Mouse (Mus musculus) liver, adult 2 months (tissue): ENCODE measurements at regions not wholly inside any gene's neighbourhood (a gene's known extent, or its start where the extent isn't known, plus 50 kb on each side); places are given as distances from the start of the nearest gene placed in this dataset.

Source experiments
- DNase-seq: peaks from one replicate; pipeline ENCODE4 v3.0.0-alpha.2; 2011; ENCODE audit warnings: low read depth, low spot score; ENCODE audit errors: extremely low read depth
- H3K27ac ChIP-seq: fragments of 200-500 bp; replicated peaks from 2 replicates; pipeline ENCODE4 v1.5.1; 2012; ENCODE audit warnings: low read depth, mild to moderate bottlenecking, control low read depth, inconsistent platforms, low read length; ENCODE audit not compliant: insufficient read depth
- H3K27me3 ChIP-seq: fragments of 200-500 bp; 2 replicates; pipeline ENCODE4 v1.6.1; 2012; ENCODE audit warnings: mild to moderate bottlenecking, moderate library complexity, low read length, inconsistent platforms; ENCODE audit not compliant: control insufficient read depth, insufficient read depth
- H3K36me3 ChIP-seq: fragments of 200-500 bp; 2 replicates; pipeline ENCODE4 v1.6.1; 2012; ENCODE audit warnings: low read length, inconsistent platforms; ENCODE audit not compliant: control insufficient read depth, insufficient read depth
- H3K4me1 ChIP-seq: fragments of 200-500 bp; 2 replicates; pipeline ENCODE4 v1.6.1; 2011; ENCODE audit warnings: low read length; ENCODE audit not compliant: control insufficient read depth, insufficient read depth
- H3K4me3 ChIP-seq: fragments of 200-500 bp; 2 replicates; pipeline ENCODE4 v1.5.1; 2011; ENCODE audit warnings: low read depth, mild to moderate bottlenecking, control low read depth, low read length, moderate library complexity; ENCODE audit not compliant: insufficient read depth
- H3K79me2 ChIP-seq: fragments of 200-500 bp; 2 replicates; pipeline ENCODE4 v1.6.1; 2012; ENCODE audit warnings: inconsistent platforms, mild to moderate bottlenecking, low read length, moderate library complexity; ENCODE audit not compliant: control insufficient read depth, insufficient read depth
- H3K9ac ChIP-seq: fragments of 200-500 bp; 2 replicates; pipeline ENCODE4 v1.6.1; 2012; ENCODE audit warnings: low read depth, mild to moderate bottlenecking, control low read depth, inconsistent platforms, low read length
- CTCF ChIP-seq: fragments of 200-500 bp; IDR thresholded peaks from 2 replicates; pipeline ENCODE4 v1.5.1; 2011; ENCODE audit warnings: low read depth, low read length, control low read depth
- POLR2A ChIP-seq: fragments of 200-500 bp; IDR thresholded peaks from 2 replicates; pipeline ENCODE4 v1.6.1; 2011; ENCODE audit warnings: low read length, control low read depth; ENCODE audit not compliant: insufficient read depth; ENCODE audit errors: extremely low read depth
- WGBS: fragments of 180-500 bp; shearing (Covaris S2); methylation state at CpG from one replicate; pipeline ENCODE4 v1.1.7; 2018; 5-methylcytosine and 5-hydroxymethylcytosine counted together

DNA sequence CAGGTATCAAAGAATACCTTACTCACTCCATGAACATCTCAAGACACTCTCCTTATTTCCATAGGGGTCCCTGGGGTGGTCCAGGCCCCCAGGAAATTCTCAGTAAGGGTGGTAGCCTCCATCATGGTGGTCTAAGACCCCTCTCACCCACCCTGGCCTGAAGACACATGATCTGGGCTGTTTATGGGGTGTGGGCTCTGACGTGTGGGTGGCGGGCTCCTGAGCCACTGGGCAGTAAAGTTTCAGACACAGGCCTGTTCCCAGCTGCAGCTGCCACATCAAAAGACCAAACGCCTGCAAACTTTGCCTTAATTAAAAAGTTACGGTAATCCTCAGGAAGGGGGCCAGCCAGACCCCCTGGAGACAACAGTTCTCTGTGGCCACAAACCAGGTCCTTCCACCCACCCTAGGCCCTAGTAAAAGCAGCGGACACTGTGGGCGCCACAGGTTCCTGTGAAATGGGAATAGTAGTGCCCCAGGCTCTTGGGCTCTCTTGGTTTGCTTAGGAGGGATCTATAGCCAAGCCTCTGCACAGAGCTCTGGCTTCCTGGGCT lies 473.1 kb upstream of the Zmiz1 start:
- no peaks in the 10 kb centered on the region for H3K27me3 ChIP-seq
- WGBS, result 85% methylated on average over 6 of the region's 6 CpGs
- H3K79me2 ChIP-seq, result no peaks in the 10 kb centered on the region
- no peak overlapping the region for H3K9ac ChIP-seq
- no peaks in the 10 kb centered on the region for H3K36me3 ChIP-seq
- no peak for DNase-seq
- no peaks in the 10 kb centered on the region for H3K4me1 ChIP-seq
- H3K4me3 ChIP-seq, result no peak overlapping the region
- no peak overlapping the region for H3K27ac ChIP-seq
- TF ChIP-seq POLR2A (no peak), CTCF (no peak)

DNA sequence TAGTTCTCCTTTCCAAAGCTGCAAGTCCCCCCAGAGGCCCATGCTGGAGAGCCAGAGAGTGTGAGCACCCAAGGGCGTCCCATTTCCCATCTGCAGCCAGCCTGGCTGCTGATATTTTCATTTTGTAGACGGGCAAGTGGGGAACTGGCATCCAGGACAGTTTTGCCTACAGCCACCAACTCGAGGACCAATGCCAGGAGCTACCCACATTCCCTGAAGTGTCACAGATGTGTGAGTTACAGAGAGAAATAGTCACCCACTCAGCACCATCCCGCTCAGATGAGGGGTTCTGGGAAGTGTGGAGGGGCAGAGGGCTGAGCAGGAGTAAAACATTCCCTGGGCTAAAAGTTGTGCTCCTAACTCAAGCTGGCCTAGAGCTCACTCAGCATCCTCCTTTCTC lies 472.6 kb upstream of the Zmiz1 start:
- Histone ChIP-seq H3K27ac (no peak overlapping the region), H3K4me1 (no peaks in the 10 kb centered on the region), H3K36me3 (no peaks in the 10 kb centered on the region), H3K4me3 (no peak overlapping the region), H3K27me3 (no peaks in the 10 kb centered on the region), H3K9ac (no peak overlapping the region), H3K79me2 (no peaks in the 10 kb centered on the region)
- 64% methylated on average over 4 of the region's 4 CpGs for WGBS
- no peak for DNase-seq
- TF ChIP-seq POLR2A, result no peak
- no peak for TF ChIP-seq CTCF

DNA sequence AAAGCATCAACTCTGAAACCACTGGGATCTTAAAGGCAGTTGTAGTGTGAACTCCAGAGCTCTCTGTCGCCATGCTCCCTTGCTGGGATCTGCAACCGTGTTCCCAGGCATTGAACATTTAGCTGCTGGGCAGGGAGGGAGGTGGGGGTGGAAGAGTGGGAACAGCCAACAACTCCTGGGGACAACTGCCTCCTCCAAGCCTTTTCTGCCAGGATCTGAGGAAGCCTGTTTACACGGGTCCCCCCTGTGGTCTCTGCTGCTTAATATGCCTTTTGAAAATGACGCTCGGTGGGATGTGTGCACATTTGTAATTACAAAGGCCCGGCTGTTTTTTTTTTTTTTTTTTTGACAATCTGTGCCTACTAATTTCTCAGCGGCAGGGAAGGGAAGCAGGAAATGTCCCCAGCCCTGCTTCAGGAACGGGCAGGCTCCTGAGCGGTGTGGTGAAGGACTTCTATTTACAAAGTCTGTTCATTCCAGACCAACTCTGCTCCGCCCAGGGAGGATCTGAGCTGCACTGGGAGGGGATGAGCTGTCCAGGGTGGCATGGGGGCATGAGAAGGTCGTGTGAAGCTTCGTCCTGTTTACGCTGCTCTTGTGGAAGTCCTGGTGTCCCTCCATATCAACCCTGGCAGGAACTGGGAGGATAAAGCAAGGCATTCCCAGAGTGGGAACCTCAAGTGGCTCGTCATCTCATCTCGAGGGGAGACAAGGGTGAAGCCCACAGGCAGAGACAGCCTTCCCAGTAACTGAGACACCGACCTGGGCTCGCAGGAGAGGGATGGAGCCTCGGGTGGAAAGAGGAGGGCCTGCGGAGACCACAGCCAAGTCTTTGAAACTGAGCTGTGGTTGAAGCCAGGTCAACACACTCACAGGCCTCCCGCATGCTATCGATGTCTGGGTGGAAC lies 465.0 kb upstream of the Zmiz1 start:
- no peak overlapping the region for H3K9ac ChIP-seq
- no peak overlapping the region for H3K4me3 ChIP-seq
- no peak overlapping the region for H3K27ac ChIP-seq
- no peak for TF ChIP-seq POLR2A
- TF ChIP-seq CTCF, result no peak
- no peaks in the 10 kb centered on the region for H3K27me3 ChIP-seq
- H3K79me2 ChIP-seq, result no peaks in the 10 kb centered on the region
- no peaks in the 10 kb centered on the region for H3K36me3 ChIP-seq
- 36% methylated on average over 21 of the region's 21 CpGs for WGBS
- H3K4me1 ChIP-seq, result no peaks in the 10 kb centered on the region
- DNase-seq, result no peak

DNA sequence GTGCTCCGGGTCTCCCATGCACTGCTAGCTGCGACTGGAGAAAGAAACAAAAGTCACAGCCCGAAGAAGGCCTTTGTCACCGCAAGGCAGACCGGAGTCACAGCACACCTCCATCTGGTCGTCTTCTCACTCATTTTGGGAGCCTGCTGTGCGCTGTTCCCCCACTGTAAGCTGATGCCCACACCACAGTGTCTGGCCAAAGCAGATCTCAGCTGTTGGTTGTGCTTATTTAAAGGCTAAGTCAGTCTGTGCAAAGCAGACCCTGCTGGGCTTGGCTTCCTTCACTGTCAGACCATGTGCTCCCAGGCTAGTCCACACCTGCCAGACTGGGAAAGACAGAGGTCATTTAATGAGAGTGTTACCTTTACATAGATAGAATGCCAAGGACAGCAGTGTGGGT lies 463.8 kb upstream of the Zmiz1 start:
- no peak for DNase-seq
- H3K79me2 ChIP-seq, result no peaks in the 10 kb centered on the region
- H3K27me3 ChIP-seq, result no peaks in the 10 kb centered on the region
- H3K4me3 ChIP-seq, result no peak overlapping the region
- WGBS, result 84% methylated on average over 7 of the region's 7 CpGs
- H3K27ac ChIP-seq, result no peak overlapping the region
- H3K36me3 ChIP-seq, result no peaks in the 10 kb centered on the region
- H3K4me1 ChIP-seq, result no peaks in the 10 kb centered on the region
- no peak overlapping the region for H3K9ac ChIP-seq
- TF ChIP-seq CTCF (no peak), POLR2A (no peak)

DNA sequence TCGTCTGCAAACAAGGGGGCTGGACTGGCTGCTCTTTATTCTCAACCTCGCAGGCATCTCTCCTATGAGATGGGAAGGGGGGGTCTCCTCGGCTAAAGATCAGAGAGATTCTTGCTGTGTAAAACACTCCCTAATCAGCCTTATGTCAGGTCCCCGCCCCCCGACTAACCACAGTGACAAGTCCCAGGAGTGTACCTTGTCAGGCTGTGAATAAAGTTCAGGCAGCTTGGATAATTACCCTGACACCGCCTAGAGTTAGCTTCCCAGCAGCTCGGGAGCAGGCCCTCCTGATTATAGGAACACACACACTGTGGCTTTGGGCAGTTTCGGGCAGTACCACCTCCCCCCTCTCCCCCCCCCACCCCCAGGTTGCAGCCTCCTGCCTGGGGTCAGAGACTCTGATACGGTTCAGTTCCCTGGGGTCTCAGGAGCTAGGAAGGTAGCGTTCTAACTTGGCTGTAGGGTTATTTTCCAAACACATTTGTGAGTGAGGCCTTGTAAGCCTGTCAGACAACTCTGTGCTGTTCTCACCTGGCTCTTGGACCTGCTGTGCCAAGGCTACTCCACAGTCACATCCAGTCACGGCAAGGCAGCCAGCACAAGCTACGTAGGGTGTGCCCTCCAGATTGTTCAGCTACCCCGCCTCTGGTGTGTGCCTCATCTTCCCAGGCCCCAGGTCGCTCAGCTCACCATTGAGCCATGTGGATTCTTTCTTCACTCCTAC lies 461.0 kb upstream of the Zmiz1 start:
- DNase-seq, result no peak
- Histone ChIP-seq H3K27ac (no peak overlapping the region), H3K4me3 (no peak overlapping the region), H3K36me3 (no peaks in the 10 kb centered on the region), H3K4me1 (no peaks in the 10 kb centered on the region), H3K9ac (no peak overlapping the region), H3K27me3 (no peaks in the 10 kb centered on the region), H3K79me2 (no peaks in the 10 kb centered on the region)
- no peak for TF ChIP-seq POLR2A
- TF ChIP-seq CTCF, result no peak
- 81% methylated on average over 14 of the region's 14 CpGs for WGBS
